Mouse (Mus musculus) intestine, embryonic 15.5 days (tissue): ENCODE data around the gene Irf5. TPM values are rescaled to one million over a fixed set of nuclear protein-coding genes. Genes with fewer than 3 reads are reported as not detected.

Source experiments
- ATAC-seq: fragments of 200-750 bp; cut with Nextera tagmentation; 2 replicates; pipeline ENCODE4 v1.8.0; 2017; ENCODE audit warnings: moderate TSS enrichment, moderate library complexity
- H3K27ac ChIP-seq: fragments of 300-500 bp; sonication (generic); 2 replicates; pipeline ENCODE4 v1.5.1; 2015; ENCODE audit warnings: mild to moderate bottlenecking, inconsistent platforms
- H3K27me3 ChIP-seq: fragments of 300-500 bp; sonication (generic); replicated peaks from 2 replicates; pipeline ENCODE4 v1.6.1; 2015; ENCODE audit warnings: inconsistent platforms
- H3K36me3 ChIP-seq: fragments of 300-500 bp; sonication (generic); 2 replicates; pipeline ENCODE4 v1.6.1; 2015; ENCODE audit warnings: inconsistent platforms
- H3K4me1 ChIP-seq: fragments of 300-500 bp; sonication (generic); replicated peaks from 2 replicates; pipeline ENCODE4 v1.6.1; 2015; ENCODE audit warnings: inconsistent platforms
- H3K4me2 ChIP-seq: fragments of 300-500 bp; sonication (generic); replicated peaks from 2 replicates; pipeline ENCODE4 v1.6.1; 2015; ENCODE audit warnings: mild to moderate bottlenecking, inconsistent platforms
- H3K4me3 ChIP-seq: fragments of 300-500 bp; sonication (generic); replicated peaks from 2 replicates; pipeline ENCODE4 v1.5.1; 2015; ENCODE audit warnings: inconsistent platforms
- H3K9ac ChIP-seq: fragments of 300-500 bp; sonication (generic); 2 replicates; pipeline ENCODE4 v1.6.1; 2015; ENCODE audit warnings: inconsistent platforms
- H3K9me3 ChIP-seq: fragments of 300-500 bp; sonication (generic); 2 replicates; pipeline ENCODE4 v1.6.1; 2016; ENCODE audit warnings: inconsistent platforms
- WGBS: fragments of 180-500 bp; shearing (Covaris S2); methylation state at CpG from one replicate; pipeline ENCODE4 v1.1.7; 2015; 5-methylcytosine and 5-hydroxymethylcytosine counted together
- polyA plus RNA-seq: library from polyadenylated mRNA; unstranded; fragments of >200 nt; fragmentation: Nextera tagmentation; extraction: Ambion mirVana; gene quantifications from 2 replicates; pipeline ENCODE4 v1.2.1, GENCODE M21; 2015

Irf5 gene
- polyA plus RNA-seq, 1 experiment from 2014 or later: 7.1 TPM

DNA sequence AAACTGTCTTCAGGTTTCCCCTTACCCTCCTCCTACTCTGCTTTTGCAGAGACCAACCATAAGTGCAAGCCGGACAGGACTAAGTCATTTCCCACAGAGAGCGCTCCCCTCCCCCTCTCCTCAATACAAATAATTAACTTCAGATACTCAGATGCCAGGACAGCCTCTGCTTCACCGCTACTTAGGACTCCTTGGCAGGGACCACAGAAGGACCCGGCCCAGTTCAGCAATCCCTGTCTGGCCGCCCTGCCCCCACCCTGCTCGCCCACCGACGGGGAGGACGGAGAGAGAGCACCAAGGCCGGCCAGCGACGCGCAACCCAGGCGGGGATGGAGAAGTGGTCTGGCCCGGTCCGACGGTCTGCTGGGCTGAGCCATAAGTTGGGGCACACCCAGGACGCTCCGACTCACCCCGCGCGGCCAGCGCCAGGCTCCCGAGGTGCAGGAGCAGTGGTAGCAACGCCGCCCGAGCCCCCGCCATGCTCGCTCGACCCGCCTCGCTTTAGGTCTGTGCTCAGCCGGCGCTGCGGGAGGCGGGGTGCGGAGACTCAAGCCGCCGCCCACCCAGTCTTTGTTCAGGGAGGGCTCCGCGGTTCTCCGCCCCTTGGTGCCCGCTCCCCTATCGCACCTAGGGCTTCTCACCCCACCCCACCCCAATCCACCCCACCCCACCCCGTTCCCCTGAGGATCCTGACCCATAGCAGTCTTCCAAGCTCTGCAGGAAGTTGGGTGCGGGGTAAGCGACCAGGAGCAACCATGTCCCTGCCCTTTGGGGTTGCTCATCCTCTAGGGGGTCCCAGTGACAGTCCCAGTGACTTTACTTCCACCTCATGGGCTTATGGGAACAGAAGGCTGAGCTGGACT is 18.7 kb upstream of the Irf5 start, which contains the start of gene Kcp:
Gene Kcp, minus strand, starts transcription at position 506 of the 863 bp plus-strand sequence.
- peaks cover 20% of the 10 kb centered on the region for H3K4me1 ChIP-seq
- H3K4me3 ChIP-seq: peak within 1 kb of the TSS; percentile 54
- H3K27ac ChIP-seq: peak within 1 kb of the TSS; percentile 52; the same call in 1 of the 2 replicates
- H3K4me2 ChIP-seq: peak within 1 kb of the TSS; percentile 83
- no peaks in the 10 kb centered on the region for H3K27me3 ChIP-seq
- no peaks in the 10 kb centered on the region for H3K9me3 ChIP-seq
- peak; percentile 68 for ATAC-seq
- H3K36me3 ChIP-seq: no peaks in the 10 kb centered on the region
- H3K9ac ChIP-seq: peak within 1 kb of the TSS; percentile 57
- 1% methylated on average over 47 of the region's 47 CpGs for WGBS

DNA sequence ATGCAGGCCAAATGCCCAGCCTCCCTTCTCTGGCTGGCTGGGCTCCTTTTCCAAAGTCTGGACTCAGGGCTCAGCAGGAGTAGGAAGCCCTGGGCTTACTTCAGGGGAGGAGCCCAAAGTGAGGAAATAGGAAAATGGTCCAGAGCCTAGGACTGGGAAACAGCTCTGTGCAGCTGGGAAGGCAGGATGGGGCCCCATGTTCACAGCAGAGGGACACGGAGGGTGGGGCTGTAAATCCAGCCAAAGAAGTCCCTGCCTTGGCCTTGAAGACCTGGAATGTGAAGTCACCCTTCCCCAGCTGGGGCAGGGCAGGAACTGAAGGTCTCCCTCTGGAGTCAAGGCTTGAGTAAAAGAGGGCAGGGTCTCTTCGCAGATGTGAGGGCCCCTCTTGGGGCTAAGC is 17.3 kb upstream of the Irf5 start:
- Histone ChIP-seq H3K27me3 (no peaks in the 10 kb centered on the region), H3K4me2 (no peak overlapping the region; the same call in 1 of the 2 replicates), H3K36me3 (no peaks in the 10 kb centered on the region), H3K27ac (peak overlapping the region; percentile 52; the same call in 1 of the 2 replicates), H3K9me3 (no peaks in the 10 kb centered on the region), H3K9ac (no peak overlapping the region), H3K4me1 (peaks cover 29% of the 10 kb centered on the region), H3K4me3 (no peak overlapping the region)
- ATAC-seq: peak; percentile 57
- WGBS: 26% methylated on average over 2 of the region's 2 CpGs

DNA sequence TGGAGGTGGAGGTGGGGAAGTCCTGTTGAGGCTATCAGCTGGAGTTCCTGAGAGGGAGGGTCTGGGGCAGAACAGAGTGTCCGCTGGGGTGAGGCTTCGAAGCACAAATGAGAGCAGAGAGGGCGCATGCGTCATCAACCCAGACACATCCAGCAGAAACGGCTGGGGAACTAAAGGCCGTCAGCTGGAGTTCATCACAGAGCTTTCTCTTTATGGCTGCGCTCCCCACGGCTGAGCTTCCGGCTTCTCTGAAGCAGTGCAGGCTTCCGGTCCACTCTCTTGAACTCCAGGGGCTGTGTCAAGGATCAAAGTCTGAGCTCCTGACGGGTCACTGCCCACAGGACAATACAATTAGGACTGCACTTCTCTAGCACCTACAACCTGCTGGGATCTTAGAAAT is 13.1 kb upstream of the Irf5 start:
- H3K27me3 ChIP-seq: no peaks in the 10 kb centered on the region
- peak overlapping the region; percentile 52 for H3K4me2 ChIP-seq
- 0 out of 2 replicates have a peak overlapping the region, but pooled peaks have one; percentile 17 for H3K9ac ChIP-seq
- peak; percentile 85 for ATAC-seq
- H3K9me3 ChIP-seq: no peaks in the 10 kb centered on the region
- 0 out of 2 replicates have a peak overlapping the region, but pooled peaks have one; percentile 4 for H3K4me3 ChIP-seq
- peak overlapping the region; percentile 59; the same call in 1 of the 2 replicates for H3K27ac ChIP-seq
- H3K4me1 ChIP-seq: peaks cover 20% of the 10 kb centered on the region
- WGBS: under 1% methylated on average over 11 of the region's 11 CpGs
- H3K36me3 ChIP-seq: no peaks in the 10 kb centered on the region

DNA sequence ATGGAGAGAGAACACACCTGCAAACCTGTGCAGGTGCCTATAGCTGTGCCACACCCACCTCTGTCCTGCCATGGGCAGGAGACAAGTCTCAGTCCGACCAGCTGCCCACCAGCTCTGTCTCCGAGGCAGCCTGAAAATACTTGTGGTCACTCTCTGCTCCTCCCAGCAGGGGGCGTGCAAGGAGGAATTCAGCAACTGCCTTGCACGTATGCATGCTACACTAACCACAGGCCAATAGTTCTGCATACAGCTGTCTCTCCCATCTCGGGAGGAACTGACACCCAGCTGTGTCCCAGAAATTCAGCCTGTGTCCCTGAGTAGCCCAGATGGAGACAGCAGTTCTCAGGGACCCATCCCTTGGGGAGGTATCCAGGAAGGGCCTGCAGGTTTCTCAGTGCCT is 9.3 kb upstream of the Irf5 start:
- Histone ChIP-seq H3K4me2 (no peak overlapping the region), H3K9me3 (no peaks in the 10 kb centered on the region), H3K27ac (no peak overlapping the region), H3K27me3 (no peaks in the 10 kb centered on the region), H3K36me3 (no peaks in the 10 kb centered on the region), H3K4me3 (no peak overlapping the region), H3K4me1 (peaks cover 9% of the 10 kb centered on the region), H3K9ac (no peak overlapping the region)
- 0 out of 2 replicates have a peak, but pooled peaks have one; percentile 18 for ATAC-seq
- 3% methylated on average over 5 of the region's 5 CpGs for WGBS

DNA sequence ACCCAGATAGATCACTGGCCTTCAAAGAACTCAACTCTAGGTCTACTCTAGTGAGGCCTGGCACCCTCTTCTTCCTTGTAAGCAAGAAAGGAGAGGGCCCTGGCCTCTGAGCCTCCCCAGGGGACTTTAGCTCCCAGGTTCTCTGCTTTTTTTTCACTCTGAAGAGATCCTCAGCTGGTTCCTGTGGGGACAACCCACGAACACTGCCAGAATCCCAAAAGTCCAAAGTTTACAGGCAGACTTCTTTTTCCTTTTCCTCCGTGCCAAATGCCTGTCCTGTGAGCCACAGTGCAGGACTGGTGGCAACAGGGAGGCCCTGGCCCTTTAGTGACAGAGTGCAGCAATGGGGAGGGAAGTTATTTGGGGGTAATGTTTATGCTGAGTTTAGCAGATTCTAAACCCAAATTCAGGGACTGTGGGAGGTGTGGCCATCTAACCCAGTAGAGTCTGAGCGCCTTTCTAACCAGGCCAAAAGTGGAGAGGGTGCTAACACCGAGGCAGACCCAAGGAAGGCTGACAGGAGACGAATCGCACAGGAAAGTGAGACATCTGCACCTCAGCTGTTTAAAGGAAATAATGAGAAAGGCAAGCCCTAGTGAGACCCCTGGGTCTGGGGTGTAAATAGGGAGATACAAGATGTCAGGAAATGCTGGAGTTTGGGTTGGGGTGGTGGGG is 3.7 kb upstream of the Irf5 start:
- no peak for ATAC-seq
- no peak overlapping the region for H3K9ac ChIP-seq
- H3K4me3 ChIP-seq: no peak overlapping the region
- H3K27ac ChIP-seq: no peak overlapping the region
- 47% methylated on average over 6 of the region's 6 CpGs for WGBS
- peaks cover 26% of the 10 kb centered on the region for H3K4me1 ChIP-seq
- no peaks in the 10 kb centered on the region for H3K9me3 ChIP-seq
- peaks cover 12% of the 10 kb centered on the region for H3K27me3 ChIP-seq
- H3K4me2 ChIP-seq: no peak overlapping the region
- H3K36me3 ChIP-seq: no peaks in the 10 kb centered on the region

DNA sequence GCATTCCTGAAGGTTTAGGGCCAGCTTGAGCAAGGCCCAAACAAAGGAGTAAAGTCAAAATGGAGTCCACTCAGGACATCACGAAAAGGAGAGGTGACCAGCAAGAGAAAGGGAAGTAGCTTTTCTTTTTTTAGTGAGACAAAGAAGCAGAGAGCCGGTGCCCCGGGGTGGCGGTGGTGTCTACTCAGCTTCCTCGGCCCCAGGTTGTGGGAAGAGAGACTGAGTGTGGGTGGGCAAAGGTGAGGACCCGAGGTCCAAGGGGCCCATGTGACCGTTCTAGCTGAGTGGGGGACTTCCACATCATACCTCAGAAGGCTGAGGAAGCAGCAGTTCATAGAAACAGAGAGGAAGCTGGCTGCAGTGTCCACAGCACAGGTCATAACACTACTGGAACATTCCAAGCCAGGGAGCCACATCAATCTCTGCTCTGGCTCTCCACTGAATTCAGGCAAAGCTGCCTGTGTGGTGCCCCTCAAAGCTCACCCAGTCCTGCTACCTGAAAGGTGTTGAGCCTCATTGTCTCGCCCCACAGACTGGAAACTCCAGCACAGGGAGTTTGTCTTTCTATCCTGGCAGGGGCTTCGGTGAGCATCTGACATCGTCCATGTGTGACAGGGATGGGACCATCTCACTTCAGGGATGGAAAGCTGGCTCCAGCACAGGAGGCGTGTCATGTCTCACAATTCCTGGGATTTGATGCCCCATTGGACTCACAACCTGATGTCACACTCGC is 3.0 kb upstream of the Irf5 start:
- Histone ChIP-seq H3K27ac (peak overlapping the region; percentile 28; the same call in 1 of the 2 replicates), H3K9ac (no peak overlapping the region)
- no peak for ATAC-seq

DNA sequence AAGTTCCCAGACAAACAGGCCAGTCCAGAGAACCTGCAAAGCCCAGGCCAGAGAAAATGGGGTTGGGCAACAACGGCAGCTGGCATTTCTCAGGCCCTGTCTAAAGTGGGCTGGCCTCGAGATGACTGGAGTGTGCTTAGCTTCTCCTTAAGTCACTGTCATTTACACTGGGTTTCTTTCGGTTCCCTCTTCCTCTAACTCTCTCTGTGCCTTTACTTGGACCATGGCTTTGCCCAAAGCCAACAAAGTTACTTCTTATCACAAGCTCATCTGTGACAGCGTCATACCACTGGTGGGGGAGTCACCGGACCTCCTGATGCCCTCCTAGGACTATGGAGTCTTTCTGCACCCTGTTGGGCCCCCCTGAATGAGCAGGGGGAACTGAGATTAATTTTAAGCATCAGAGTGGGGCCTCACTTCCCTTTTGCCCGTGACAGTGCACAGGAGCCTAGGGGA is 2.4 kb upstream of the Irf5 start:
- no peak overlapping the region for H3K4me3 ChIP-seq
- 0 out of 2 replicates have a peak overlapping the region, but pooled peaks have one; percentile 44 for H3K27ac ChIP-seq
- 34% methylated on average over 6 of the region's 6 CpGs for WGBS
- peaks cover 39% of the 10 kb centered on the region for H3K4me1 ChIP-seq
- H3K9me3 ChIP-seq: no peaks in the 10 kb centered on the region
- H3K4me2 ChIP-seq: no peak overlapping the region
- H3K27me3 ChIP-seq: peaks cover 20% of the 10 kb centered on the region
- no peak overlapping the region for H3K9ac ChIP-seq
- no peaks in the 10 kb centered on the region for H3K36me3 ChIP-seq
- 0 out of 2 replicates have a peak, but pooled peaks have one; percentile 31 for ATAC-seq

More for the DNA sequence above, 3.0 kb upstream of the Irf5 start:
- Histone ChIP-seq H3K4me1 (peaks cover 33% of the 10 kb centered on the region), H3K27me3 (peaks cover 18% of the 10 kb centered on the region), H3K4me3 (no peak overlapping the region), H3K36me3 (no peaks in the 10 kb centered on the region), H3K4me2 (no peak overlapping the region), H3K9me3 (no peaks in the 10 kb centered on the region)
- 66% methylated on average over 12 of the region's 12 CpGs for WGBS

DNA sequence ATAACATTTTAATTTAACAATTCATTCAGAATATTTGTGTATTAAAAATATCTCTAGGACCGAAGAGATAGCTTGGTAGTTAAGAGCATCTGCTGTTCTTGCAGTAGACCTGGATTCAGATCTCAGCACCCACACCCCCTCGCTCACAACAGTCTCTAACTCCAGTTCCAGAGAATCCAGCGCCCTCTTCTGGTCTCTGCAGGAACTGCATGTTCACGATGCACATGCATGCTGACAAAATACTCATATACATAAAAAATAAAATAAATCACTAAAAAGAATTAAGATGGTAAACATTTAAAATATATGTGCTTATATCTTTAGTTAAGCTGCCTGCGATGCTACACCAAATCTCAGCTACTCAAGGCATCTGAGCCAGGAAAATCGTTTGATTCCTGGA is 1.2 kb upstream of the Irf5 start:
- no peaks in the 10 kb centered on the region for H3K9me3 ChIP-seq
- no peak overlapping the region for H3K4me2 ChIP-seq
- no peak overlapping the region for H3K4me3 ChIP-seq
- 76% methylated on average over 6 of the region's 6 CpGs for WGBS
- no peak overlapping the region for H3K9ac ChIP-seq
- no peaks in the 10 kb centered on the region for H3K36me3 ChIP-seq
- no peak overlapping the region for H3K27ac ChIP-seq
- H3K27me3 ChIP-seq: peaks cover 20% of the 10 kb centered on the region
- H3K4me1 ChIP-seq: peaks cover 42% of the 10 kb centered on the region
- no peak for ATAC-seq

DNA sequence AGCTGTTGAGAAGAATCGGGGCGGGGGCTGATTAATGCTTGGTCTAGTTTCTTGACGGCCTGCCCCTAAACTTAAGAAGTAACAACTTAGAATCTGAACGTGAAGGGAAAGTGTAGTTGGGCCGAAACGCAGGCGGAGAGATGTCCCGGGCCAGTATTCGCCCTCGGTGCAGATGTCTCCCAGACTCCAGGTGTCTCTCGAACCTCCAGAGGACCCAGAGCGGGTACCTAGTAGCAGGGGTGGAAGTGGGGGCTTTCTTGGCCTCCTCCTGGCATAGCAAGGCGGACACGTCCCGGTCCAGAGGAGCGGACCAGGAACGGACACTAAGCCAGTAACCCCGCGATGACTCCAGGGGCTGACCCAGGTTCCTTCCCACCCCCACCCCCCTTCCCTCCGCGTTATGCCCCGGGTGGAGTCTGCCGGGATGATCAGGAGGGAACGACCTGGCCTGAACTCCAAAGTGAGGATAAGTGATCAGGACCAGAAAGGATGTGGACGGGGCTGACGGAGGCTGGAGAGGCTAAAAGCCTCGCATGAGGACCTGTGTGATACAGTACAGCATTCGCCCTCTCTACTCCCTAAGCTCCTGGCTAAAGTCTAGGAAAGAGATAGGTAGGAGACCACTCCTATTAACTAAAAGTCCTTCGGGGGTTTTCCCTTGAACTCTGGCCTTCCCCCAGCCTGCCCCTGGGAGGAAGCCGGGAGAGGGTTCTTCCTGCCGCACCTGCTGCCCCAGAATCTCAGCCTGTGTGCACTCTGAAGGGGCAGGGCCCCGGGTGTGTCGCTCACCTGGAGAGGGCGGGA is 1.1 kb downstream of the Irf5 start:
- Histone ChIP-seq H3K4me3 (peak overlapping the region; percentile 61), H3K36me3 (no peaks in the 10 kb centered on the region), H3K9me3 (no peaks in the 10 kb centered on the region), H3K9ac (peak overlapping the region; percentile 45; the same call in 1 of the 2 replicates), H3K27ac (no peak overlapping the region), H3K4me1 (peaks cover 42% of the 10 kb centered on the region), H3K4me2 (peak overlapping the region; percentile 99), H3K27me3 (peaks cover 20% of the 10 kb centered on the region)
- 7% methylated on average over 34 of the region's 34 CpGs for WGBS
- ATAC-seq: peak; percentile 67

DNA sequence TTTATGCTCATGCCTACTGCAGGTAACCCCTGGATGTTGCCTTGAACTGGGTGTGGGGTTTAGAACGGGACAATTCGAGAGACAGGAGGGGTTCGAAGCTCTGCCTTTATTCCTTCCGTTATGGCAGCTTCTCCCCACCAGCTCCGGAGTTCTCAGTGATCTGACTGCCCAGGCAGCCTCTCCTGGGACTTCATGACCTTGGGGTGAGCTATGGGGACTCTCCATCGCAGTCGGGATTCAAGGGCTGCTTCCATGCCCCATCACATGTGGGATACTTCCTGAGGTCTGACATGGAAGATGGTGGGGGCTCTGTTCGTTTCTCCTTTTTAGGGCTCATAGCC is 1.7 kb downstream of the Irf5 start:
- Histone ChIP-seq H3K4me2 (peak overlapping the region; percentile 99), H3K27ac (no peak overlapping the region), H3K4me1 (peaks cover 42% of the 10 kb centered on the region), H3K9me3 (no peaks in the 10 kb centered on the region), H3K4me3 (peak overlapping the region; percentile 61), H3K27me3 (peaks cover 20% of the 10 kb centered on the region), H3K9ac (0 out of 2 replicates have a peak overlapping the region, but pooled peaks have one; percentile 45), H3K36me3 (no peaks in the 10 kb centered on the region)
- 11% methylated on average over 8 of the region's 8 CpGs for WGBS
- peak; percentile 8; the same call in 1 of the 2 replicates for ATAC-seq
